Mouse (Mus musculus): ENCODE results near the gene St6galnac6.

Gene St6galnac6

GRCm38 (mm10) chr2:32617109-32617508 lies 17.6 kb downstream of the St6galnac6 start:
- no peak for DNase-seq (ENCODE audit: low spot score in 2 of 2)

DNA sequence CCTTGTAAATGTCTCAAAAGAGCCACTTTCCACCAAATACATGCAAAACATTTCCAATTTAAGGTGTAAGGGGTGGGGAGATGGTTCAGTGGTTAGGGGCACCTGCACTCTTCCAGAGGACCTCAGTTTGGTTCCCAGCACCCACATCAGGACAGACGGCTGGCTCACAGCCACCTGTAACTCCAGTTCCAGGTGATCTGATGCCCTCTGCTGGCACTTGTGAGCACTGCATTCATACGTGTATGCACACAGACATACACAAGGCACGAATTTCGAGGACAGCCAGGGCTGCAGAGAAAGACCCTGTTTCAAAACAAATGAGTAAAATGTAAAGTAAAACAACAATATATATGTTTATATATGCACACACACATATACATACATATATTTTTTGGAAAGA lies 18.1 kb downstream of the St6galnac6 start:
- DNase-seq (ENCODE audit: low spot score in 2 of 2), result no peak

DNA sequence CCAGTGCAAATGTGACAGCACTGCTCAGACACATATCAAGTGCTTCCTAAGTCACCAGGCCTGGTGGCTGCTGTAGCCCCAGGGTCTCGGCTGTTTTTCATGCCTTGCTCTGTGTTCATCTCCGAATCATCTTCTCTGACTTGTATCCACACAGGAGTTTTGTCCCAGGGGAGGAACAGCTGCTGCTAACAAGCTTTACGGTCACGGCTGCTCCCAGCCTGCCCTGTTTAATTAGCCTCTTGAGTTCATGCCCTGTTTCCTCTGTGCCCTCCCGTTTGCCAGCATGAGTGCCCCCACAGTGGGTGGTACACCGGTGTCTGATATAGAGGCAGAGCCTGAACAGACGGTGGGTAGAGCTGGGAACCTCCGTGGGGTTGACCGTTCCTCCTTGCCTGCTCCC lies 18.5 kb downstream of the St6galnac6 start:
- no peak for DNase-seq (ENCODE audit: low spot score in 2 of 2)

GRCm38 (mm10) chr2:32620682-32621516 lies 21.4 kb downstream of the St6galnac6 start:
- no peak for DNase-seq (ENCODE audit: low spot score in 2 of 2)

DNA sequence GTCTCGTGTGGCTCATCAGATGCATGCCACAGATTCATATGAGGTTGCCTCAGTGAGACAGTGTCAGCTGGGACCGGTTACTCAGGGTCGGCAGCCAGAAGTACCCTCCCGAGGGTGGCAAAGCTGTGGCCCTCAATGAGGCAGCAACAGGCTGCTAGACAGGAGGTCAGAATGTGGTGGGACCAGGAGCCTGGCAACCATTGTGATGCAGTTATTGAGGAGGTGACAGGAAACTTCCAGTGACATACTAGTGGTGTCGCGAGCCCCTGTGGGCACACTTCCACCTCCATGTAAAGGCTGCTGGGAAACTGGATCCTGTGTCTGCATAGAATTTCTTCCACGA lies 22.0 kb downstream of the St6galnac6 start, which contains the start of gene Ak1:
Gene Ak1 (plus strand): TSS at position 242 of the 343 bp plus-strand sequence.
- no peak for DNase-seq (ENCODE audit: low spot score in 2 of 2)

GRCm38 (mm10) chr2:32624111-32624748 lies 24.7 kb downstream of the St6galnac6 start:
- DNase-seq (ENCODE audit: low spot score in 2 of 2), result no peak

DNA sequence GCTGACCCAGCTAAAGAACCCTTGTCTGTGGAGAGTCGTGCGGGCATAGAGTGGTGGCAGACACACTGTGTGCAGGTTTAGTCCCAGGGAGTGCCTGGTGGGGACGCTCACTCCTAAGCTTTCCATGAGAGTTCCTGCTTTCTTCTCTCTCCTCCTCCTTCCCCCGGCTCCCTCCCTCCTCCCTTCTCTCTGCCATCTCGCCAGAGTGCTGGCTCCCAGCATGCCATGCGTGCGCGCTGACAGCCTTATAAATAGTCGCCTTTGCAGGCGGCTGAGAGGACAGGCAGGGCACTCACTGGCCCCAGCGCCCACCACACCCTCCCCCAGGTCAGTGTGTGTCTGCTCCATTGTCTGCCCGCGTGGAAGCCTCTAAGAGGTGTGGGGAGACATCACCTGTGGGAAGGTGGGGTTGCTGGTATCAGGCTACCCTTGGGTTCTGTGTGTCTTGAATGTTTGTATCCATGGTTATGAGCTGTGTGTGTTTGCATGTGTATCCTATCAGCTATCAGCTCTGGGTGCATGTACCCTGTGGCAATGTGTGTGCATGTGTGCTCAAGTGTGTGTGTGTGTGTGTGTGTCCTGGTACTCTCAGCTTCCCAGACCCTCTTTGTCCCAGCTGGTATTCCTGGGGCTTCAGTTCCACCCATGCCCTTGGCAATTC lies 25.8 kb downstream of the St6galnac6 start:
- DNase-seq (ENCODE audit: low spot score in 2 of 2), result no peak

- no peak for DNase-seq (ENCODE audit: low spot score in 2 of 2)
These were observed 26.6 kb downstream of the St6galnac6 start for GRCm38 (mm10) chr2:32625873-32626694.

DNA sequence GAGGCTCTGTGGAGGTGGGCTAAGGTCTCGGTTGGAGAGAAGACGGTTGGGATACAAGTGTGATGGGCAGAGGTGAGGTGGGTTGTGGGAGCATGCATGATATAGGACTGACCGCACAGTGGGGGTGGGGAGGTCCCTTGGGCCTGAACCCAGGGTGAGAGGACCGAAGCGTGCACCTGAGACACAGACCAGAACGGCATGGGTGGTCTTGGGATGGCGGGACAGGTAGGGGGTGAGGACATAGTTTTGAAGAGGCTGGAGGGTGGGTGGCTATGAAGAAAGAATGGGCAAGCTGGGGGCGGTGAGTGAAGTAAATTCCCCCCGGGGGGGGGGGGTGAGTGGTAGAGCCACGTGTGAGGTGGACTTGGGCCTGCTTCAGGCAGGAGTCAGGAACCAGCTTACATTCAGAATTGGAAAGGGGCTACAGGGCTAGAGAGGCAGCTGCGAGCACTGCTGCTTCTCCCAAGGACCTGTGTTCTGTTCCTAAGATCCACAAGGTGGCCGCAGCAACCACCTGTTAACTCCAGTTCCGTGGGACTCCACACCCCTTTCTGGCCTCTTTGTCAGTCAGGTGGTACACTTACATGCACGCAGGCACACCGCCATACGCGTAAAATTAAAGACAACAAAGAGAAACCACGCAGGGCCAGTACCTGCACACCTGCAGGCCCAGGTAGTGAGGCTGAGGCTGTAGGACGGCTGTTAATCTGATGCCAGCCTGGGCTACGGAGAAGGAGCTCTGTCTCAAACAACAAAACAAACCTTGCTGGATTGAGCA lies 27.9 kb downstream of the St6galnac6 start:
- DNase-seq (ENCODE audit: low spot score in 2 of 2), result no peak

- DNase-seq (ENCODE audit: low spot score in 2 of 2), result no peak
These were observed 28.6 kb downstream of the St6galnac6 start for GRCm38 (mm10) chr2:32628044-32628550.

DNA sequence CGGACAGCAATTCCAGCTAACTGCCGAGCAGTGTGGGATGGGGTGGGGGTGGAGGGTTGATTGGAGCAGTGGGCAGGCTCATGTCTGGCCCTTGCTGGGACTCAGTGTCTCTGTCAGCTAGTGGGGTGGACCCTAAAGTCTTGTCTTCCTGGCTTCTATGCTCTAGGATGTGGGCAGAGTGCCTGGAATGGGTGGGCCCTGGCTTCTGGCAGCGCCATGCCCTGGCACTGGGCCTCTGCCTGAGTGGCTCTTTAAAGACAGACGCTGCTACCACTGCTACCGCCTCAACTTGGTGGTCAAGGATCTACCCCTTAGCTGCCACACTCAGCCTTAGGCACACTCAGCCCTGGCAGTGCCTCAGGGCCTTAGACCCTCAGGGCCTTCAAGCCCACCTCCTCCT lies 29.2 kb downstream of the St6galnac6 start:
- no peak for DNase-seq (ENCODE audit: low spot score in 2 of 2)

DNA sequence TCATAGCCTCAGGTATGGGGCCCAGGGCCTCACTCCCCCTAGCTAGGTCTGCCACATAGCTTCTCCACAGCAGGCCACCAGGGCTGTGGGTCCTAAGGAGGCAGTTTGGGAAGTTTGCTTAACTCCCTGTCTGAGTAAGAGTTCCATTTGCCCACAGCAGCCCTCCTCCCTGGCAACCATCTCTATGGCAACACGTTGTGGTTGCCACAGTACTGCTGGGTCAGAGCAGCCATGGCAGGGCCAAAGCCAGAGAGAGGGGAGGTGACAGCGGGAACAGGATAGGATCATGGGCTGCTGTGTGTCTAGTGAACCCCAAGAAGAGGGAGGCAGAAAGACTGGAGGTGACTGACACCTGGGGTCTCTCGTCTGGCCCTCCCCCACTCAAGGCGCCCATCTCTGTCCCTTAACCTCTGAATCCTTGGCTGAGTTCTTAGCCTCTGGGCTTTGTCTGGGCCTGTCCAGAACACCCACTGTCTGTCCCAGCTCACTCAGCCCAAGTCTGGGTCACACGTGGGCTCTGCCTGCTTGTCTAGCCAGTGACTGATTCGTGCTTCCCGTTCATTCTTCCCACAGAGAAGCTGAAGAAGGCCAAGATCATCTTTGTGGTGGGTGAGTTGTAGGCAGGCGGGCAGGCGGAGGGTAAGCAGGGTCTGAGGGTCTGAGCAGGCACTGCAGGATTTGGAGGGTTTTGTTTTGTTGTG lies 29.9 kb downstream of the St6galnac6 start:
- DNase-seq (ENCODE audit: low spot score in 2 of 2), result no peak

DNA sequence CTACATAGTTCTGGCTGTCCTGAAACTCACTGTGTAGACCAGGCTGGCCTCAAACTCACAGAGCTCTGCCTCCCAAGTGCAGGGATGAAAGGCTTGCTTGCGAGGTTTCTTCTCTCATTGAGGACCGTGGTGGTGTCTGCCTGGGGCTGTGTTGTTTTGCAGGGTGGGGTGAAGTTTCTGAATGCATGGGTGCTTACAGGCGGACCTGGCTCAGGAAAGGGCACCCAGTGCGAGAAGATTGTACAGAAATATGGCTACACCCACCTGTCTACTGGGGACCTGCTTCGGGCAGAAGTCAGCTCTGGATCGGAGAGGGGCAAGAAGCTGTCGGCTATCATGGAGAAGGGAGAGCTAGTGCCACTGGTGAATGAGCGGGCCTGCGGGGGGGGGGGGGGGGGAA lies 30.5 kb downstream of the St6galnac6 start:
- DNase-seq (ENCODE audit: low spot score in 2 of 2), result no peak

GRCm38 (mm10) chr2:32631046-32631445 lies 31.5 kb downstream of the St6galnac6 start:
- no peak for DNase-seq (ENCODE audit: low spot score in 2 of 2)

DNA sequence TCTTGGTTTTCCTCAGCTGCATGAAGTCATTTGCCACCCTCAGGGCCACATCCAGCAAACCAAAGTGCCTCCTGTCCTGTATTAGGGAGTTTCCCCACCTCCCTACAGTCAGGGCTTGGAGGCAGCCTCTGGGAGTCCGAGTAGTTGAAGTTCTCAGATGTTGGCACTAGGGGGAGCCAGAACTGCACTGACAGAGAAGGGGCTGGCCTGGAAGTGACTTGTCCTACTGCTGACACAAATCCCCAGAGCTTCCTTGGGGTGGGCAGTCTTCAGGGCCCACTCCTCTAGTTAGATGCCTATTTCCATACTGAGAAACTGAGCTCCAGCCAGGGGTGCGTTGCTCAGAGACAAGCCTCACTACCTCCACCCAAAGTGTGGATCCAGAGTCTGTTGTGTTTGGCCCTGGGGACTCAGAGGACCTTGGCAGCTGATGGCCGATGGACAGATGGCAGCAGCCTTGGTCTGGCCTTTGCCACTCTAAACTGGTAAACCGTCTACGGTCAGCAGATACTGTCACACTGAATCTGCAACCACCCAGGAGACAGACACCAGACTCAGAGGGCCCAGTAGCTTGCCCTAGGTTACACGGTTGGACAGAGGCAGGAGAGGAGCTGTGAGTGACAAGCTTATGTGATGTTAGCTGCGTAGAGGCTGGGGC lies 32.4 kb downstream of the St6galnac6 start:
- peak; percentile 74 to 82 for DNase-seq (ENCODE audit: low spot score in 2 of 2)

DNA sequence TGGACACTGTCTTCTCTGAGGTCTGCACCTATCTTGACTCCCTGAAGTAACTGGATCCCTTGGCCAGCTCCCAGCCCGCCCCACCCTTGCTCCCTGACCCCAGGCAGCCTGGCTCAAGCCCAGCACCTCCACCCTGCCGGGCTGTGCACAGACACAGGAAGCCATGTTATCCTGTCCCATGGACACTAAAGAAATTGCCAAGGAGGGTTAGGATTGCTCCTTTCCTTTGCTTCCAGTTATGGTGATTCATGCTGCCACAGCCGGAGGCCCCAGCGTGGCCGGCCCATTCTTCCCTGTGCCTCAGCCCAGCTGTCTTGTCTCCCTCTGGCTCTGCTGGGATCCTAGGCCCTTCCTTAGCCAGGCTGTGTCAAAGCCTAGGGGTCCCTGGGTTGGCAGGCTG lies 34.2 kb downstream of the St6galnac6 start:
- no peak for DNase-seq (ENCODE audit: low spot score in 2 of 2)

- no peak for DNase-seq (ENCODE audit: low spot score in 2 of 2)
These were observed 35.0 kb downstream of the St6galnac6 start for GRCm38 (mm10) chr2:32634277-32635105.

DNA sequence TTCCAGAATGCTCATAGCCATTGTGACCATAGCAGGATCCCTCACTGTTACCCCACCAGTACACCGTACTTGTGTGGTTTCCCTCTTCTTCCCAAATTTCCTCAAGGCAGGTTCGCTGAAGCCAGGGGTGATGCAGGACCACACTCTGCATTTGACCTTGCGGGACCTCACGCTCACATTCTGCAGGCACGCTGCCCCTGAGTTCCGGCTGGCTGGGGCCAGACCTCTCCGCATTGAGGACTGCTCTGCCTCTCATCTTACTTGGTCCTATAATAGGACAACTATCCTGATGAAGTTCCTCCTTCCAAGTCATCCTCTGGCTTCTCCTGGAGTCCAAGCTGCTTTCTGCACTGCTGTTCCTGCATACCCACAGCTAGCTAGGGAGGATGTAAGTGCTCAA lies 37.1 kb downstream of the St6galnac6 start:
- no peak for DNase-seq (ENCODE audit: low spot score in 2 of 2)

DNA sequence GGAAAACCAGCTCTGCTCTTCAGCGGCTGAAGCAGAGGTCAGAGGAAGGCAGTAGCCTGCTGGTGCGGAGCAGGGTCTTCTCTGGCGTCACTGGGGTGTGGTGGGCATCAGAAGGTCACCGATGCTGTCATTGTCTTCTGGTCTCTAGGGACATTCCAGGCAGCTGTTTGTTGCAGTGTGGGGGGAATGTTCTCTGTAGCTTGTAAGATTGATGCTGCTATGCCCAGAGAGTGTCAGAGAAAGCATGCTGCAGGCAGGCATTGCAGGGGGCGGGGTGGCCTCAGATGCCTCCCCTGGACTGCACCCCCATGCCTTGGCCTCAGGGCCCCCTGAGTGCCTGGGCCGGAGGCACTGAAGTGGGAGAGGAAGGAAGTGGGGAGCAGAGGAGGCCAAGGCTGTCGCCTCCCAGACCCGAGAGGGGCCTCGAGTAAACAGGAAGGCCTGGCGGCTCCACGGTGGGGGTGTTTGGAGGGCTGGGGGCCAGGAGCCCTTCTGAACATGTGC lies 38.3 kb downstream of the St6galnac6 start:
- DNase-seq (ENCODE audit: low spot score in 2 of 2), result peak; percentile 61 to 70
